Mouse (Mus musculus) liver, embryonic 14.5 days (tissue): ENCODE measurements around the gene Amt.

Experiments used
- CTCF ChIP-seq: IDR thresholded peaks from 2 replicates; pipeline ENCODE4 v1.5.1; 2016; ENCODE audit warnings: antibody characterized with exemption, low read depth, control low read depth
- EP300 ChIP-seq: IDR thresholded peaks from 2 replicates; pipeline ENCODE4 v1.6.1; 2016; ENCODE audit warnings: antibody characterized with exemption, low read depth

GRCm38 (mm10) chr9:108341139-108341475 is 44.5 kb downstream of the Amt start:
- no peak for TF ChIP-seq CTCF
- TF ChIP-seq EP300 = no peak
